Mouse (Mus musculus): ENCODE results near the gene Mcu. TPM values are rescaled to one million over a fixed set of nuclear protein-coding genes. Genes with fewer than 3 reads are reported as not detected.

Mcu gene
- total RNA-seq, 1 experiment: 12.3 TPM

DNA sequence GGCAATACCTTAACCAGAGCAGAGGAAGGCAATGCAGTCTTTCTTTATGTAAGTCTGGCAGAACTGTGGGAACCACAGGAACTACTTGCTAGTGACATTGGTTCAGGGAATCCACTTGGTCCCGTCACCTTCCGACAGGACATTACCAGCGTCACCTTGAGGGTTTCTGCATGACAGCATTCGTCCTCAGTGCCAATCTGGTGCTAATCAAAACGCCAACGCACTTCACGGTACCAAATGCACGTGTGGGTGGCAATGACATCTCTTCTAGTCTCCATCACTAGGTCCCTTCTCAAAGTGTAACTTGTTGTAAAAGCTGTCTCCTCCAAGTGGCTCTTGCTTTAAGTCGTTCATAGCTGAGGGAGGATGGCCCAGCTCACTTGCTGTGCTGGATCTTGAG is 104.3 kb downstream of the Mcu start:
- Histone ChIP-seq H3K4me1 (ENCODE audit: control insufficient read depth in 2 of 2, insufficient read depth in 2 of 2, low read length in 2 of 2, poor library complexity in 1 of 2) (no peaks in the 10 kb centered on the region), H3K27ac (ENCODE audit: insufficient read depth, low read depth, low read length, poor library complexity, severe bottlenecking) (no peak overlapping the region), H3K9me3 (ENCODE audit: control insufficient read depth, insufficient read depth, low read depth, low read length) (no peaks in the 10 kb centered on the region), H3K4me3 (ENCODE audit: insufficient read depth in 1 of 2, low read depth in 1 of 2, low read length in 2 of 2, poor library complexity in 1 of 2, severe bottlenecking in 1 of 2) (no peak overlapping the region), H3K9ac (ENCODE audit: insufficient read depth, low read depth, low read length, poor library complexity, severe bottlenecking) (no peak overlapping the region), H3K36me3 (ENCODE audit: control insufficient read depth, insufficient read depth, low read length, poor library complexity, severe bottlenecking) (no peaks in the 10 kb centered on the region)
- no peak for TF ChIP-seq ZC3H11A (IDR thresholded peaks at IDR 0.05; ENCODE audit: borderline replicate concordance, low read depth, low read length)
- no peak for TF ChIP-seq CHD2 (IDR thresholded peaks at IDR 0.05; ENCODE audit: low read depth, low read length)
- TF ChIP-seq MAFK (IDR thresholded peaks at IDR 0.05; ENCODE audit: insufficient read depth, low read depth, low read length): no peak
- no peak for TF ChIP-seq ZNF384 (IDR thresholded peaks at IDR 0.05; ENCODE audit: low read depth, low read length)
- TF ChIP-seq HCFC1 (IDR thresholded peaks at IDR 0.05; ENCODE audit: borderline replicate concordance, insufficient read depth, low read length): no peak
- in situ Hi-C loops (cut with MboI; ENCODE audit: low sequenced_read_pairs in 2 of 2, unreplicated experiment in 2 of 2): no loop called here
- DNase-seq (ENCODE audit: low read depth, low spot score): no peak

DNA sequence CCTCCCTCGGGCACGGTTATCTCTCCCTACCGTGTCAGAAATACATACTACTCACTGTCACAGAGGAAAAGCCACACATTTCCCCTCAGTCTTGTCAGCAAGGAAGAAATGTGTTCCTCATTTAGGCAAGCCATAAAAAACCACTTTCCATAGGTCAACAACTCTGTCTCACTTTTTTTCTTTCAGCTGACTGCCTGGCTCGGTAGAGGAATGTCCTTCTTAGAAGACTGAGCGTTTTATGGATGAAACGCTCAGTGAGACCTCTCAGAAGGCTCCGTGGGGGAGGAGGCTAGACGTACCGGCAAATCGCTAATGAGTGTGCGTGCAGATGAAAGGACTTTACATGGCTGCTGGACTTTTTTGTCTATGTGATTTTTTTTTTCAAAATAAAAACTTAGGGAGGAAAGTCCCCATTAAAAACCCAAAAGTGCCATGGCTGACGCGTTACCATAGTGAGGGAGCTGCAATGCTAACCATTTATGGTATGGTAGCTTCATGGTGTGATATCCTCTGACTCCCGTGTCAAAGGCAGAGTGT is 105.0 kb downstream of the Mcu start:
- no peak overlapping the region for H3K9ac ChIP-seq (ENCODE audit: insufficient read depth, low read depth, low read length, poor library complexity, severe bottlenecking)
- no peaks in the 10 kb centered on the region for H3K36me3 ChIP-seq (ENCODE audit: control insufficient read depth, insufficient read depth, low read length, poor library complexity, severe bottlenecking)
- in situ Hi-C loops (cut with MboI; ENCODE audit: low sequenced_read_pairs in 2 of 2, unreplicated experiment in 2 of 2): no loop called here
- DNase-seq (ENCODE audit: low read depth, low spot score): no peak
- no peak overlapping the region for H3K27ac ChIP-seq (ENCODE audit: insufficient read depth, low read depth, low read length, poor library complexity, severe bottlenecking)
- H3K4me3 ChIP-seq (ENCODE audit: insufficient read depth in 1 of 2, low read depth in 1 of 2, low read length in 2 of 2, poor library complexity in 1 of 2, severe bottlenecking in 1 of 2): no peak overlapping the region
- no peaks in the 10 kb centered on the region for H3K9me3 ChIP-seq (ENCODE audit: control insufficient read depth, insufficient read depth, low read depth, low read length)
- no peak for TF ChIP-seq ZC3H11A (IDR thresholded peaks at IDR 0.05; ENCODE audit: borderline replicate concordance, low read depth, low read length)
- no peak for TF ChIP-seq CHD2 (IDR thresholded peaks at IDR 0.05; ENCODE audit: low read depth, low read length)
- no peak for TF ChIP-seq ZNF384 (IDR thresholded peaks at IDR 0.05; ENCODE audit: low read depth, low read length)
- no peak for TF ChIP-seq HCFC1 (IDR thresholded peaks at IDR 0.05; ENCODE audit: borderline replicate concordance, insufficient read depth, low read length)
- TF ChIP-seq MAFK (IDR thresholded peaks at IDR 0.05; ENCODE audit: insufficient read depth, low read depth, low read length): no peak
- H3K4me1 ChIP-seq (ENCODE audit: control insufficient read depth in 2 of 2, insufficient read depth in 2 of 2, low read length in 2 of 2, poor library complexity in 1 of 2): no peaks in the 10 kb centered on the region

DNA sequence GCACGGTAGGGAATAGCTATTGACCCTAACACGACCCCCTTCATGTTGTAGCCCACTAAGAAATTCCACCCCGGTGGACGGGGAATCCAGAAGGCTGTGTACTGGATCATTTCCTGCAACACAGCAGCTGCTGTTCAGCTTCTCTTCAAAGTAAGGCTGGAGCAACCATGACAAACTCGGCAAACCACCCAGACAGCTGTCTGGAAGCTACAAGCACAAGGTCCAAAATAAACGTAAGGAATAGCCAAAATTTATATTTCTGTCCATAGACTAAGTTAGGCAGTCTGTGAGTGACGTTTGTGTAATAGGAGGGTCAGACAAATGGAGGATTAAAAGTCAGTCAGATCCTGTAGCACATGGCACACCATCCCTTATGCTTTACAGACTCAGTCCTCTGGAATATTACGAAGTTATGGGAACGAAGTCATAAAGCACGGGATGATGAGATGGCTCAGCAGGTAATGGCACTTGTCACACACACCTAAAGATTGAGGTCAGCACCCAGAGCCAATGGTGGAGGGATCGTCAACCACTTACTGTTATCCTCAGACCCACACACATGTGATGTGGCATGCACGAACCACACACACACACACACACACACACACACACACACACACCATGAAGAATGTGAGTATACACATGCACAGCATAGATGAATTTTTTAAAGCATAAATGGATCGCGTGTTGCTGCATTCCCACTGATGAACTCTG is 105.6 kb downstream of the Mcu start:
- Histone ChIP-seq H3K27ac (ENCODE audit: insufficient read depth, low read depth, low read length, poor library complexity, severe bottlenecking) (no peak overlapping the region), H3K9ac (ENCODE audit: insufficient read depth, low read depth, low read length, poor library complexity, severe bottlenecking) (no peak overlapping the region), H3K36me3 (ENCODE audit: control insufficient read depth, insufficient read depth, low read length, poor library complexity, severe bottlenecking) (no peaks in the 10 kb centered on the region), H3K4me1 (ENCODE audit: control insufficient read depth in 2 of 2, insufficient read depth in 2 of 2, low read length in 2 of 2, poor library complexity in 1 of 2) (no peaks in the 10 kb centered on the region), H3K9me3 (ENCODE audit: control insufficient read depth, insufficient read depth, low read depth, low read length) (no peaks in the 10 kb centered on the region), H3K4me3 (ENCODE audit: insufficient read depth in 1 of 2, low read depth in 1 of 2, low read length in 2 of 2, poor library complexity in 1 of 2, severe bottlenecking in 1 of 2) (no peak overlapping the region)
- DNase-seq (ENCODE audit: low read depth, low spot score): no peak
- TF ChIP-seq ZC3H11A (IDR thresholded peaks at IDR 0.05; ENCODE audit: borderline replicate concordance, low read depth, low read length) (no peak), HCFC1 (IDR thresholded peaks at IDR 0.05; ENCODE audit: borderline replicate concordance, insufficient read depth, low read length) (no peak), MAFK (IDR thresholded peaks at IDR 0.05; ENCODE audit: insufficient read depth, low read depth, low read length) (no peak), CHD2 (IDR thresholded peaks at IDR 0.05; ENCODE audit: low read depth, low read length) (no peak), ZNF384 (IDR thresholded peaks at IDR 0.05; ENCODE audit: low read depth, low read length) (no peak)
- in situ Hi-C loops (cut with MboI; ENCODE audit: low sequenced_read_pairs in 2 of 2, unreplicated experiment in 2 of 2): no loop called here

DNA sequence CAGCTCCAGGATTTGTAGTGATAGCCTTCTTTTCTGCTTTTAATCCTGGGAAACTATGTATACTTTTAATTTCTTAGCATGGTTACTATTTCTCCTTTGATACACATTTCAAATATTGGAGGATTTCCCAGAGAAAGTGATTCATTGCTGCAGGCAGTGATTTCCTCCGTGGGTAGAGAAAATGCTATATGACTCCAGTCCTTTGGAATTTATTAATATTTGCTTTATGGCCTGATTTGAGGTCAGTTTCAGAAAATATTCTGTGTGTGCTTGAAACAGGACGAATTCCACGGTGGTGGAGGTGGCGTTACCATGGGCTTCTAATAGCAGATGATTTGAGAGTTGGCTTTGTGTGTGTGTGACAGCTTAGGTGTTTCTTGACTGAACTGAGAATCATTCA is 107.3 kb downstream of the Mcu start:
- Histone ChIP-seq H3K4me1 (ENCODE audit: control insufficient read depth in 2 of 2, insufficient read depth in 2 of 2, low read length in 2 of 2, poor library complexity in 1 of 2) (peaks cover 0 to under 1% of the 10 kb centered on the region in 2 experiments; a peak in 1 of 4 replicates), H3K4me3 (ENCODE audit: insufficient read depth in 1 of 2, low read depth in 1 of 2, low read length in 2 of 2, poor library complexity in 1 of 2, severe bottlenecking in 1 of 2) (no peak overlapping the region), H3K9ac (ENCODE audit: insufficient read depth, low read depth, low read length, poor library complexity, severe bottlenecking) (no peak overlapping the region), H3K9me3 (ENCODE audit: control insufficient read depth, insufficient read depth, low read depth, low read length) (no peaks in the 10 kb centered on the region), H3K27ac (ENCODE audit: insufficient read depth, low read depth, low read length, poor library complexity, severe bottlenecking) (no peak overlapping the region), H3K36me3 (ENCODE audit: control insufficient read depth, insufficient read depth, low read length, poor library complexity, severe bottlenecking) (no peaks in the 10 kb centered on the region)
- in situ Hi-C loops (cut with MboI; ENCODE audit: low sequenced_read_pairs in 2 of 2, unreplicated experiment in 2 of 2): no loop called here
- TF ChIP-seq CHD2 (IDR thresholded peaks at IDR 0.05; ENCODE audit: low read depth, low read length) (no peak), MAFK (IDR thresholded peaks at IDR 0.05; ENCODE audit: insufficient read depth, low read depth, low read length) (no peak), ZC3H11A (IDR thresholded peaks at IDR 0.05; ENCODE audit: borderline replicate concordance, low read depth, low read length) (no peak)
- no peak for DNase-seq (ENCODE audit: low read depth, low spot score)

All from ES-E14 (cell line).